Mouse (Mus musculus) testis, postnatal 14 days (tissue): Measurements from ENCODE around the gene Zscan10.

ENCODE experiments used
- DNase-seq: peaks from one replicate; pipeline ENCODE4 v3.0.0; 2021; ENCODE audit warnings: low spot score

The Zscan10 gene

DNA sequence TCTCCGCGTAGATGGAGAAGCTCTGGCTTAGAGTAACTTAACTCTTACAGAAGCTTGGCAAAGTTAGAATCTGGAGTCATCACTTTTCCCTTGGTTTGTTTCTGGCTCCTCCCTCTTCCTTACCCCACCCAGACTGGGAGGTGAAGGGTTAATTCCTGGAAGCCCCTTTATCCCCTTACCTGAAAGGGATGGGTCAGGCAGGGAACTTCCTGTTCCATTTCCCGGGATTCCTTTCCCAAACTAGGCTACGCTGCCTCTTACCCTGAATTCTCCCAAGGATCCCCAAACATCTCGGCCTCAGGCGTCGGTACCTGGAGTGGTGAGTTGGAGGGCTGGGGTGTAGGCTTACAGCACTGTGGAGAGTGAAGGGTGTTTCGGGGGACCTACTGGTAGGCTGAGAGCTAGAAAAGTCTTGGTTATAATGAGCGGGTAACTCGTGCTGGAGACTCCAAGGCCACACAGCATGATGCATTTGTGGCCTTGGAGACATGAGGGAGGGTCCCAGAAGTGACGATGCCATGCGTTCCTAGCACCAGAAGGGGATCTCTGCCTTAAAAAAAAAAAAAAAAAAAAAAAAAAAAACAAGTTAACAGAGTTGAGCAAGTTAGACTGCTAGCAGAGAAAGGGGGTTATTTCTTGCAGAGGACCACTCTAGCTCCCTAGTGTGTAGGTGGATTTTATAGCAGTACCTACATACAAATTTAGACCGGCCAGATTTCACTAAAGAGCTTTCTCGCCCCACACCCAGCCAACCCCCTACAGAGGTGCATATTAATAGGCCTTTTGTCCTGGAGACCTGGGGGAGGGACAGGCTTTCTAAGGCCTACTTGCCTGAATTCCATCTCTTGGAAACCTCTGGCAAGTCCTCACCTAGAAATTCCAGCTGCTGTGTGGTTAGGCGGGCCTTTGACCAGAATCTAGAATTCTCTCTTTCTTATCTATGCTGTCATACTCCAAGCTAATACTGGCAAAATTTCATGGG lies at the start of gene Zscan10:
TSS of gene Zscan10 (plus strand) at position 216 of the 982 bp plus-strand sequence.
- no peak for DNase-seq

DNA sequence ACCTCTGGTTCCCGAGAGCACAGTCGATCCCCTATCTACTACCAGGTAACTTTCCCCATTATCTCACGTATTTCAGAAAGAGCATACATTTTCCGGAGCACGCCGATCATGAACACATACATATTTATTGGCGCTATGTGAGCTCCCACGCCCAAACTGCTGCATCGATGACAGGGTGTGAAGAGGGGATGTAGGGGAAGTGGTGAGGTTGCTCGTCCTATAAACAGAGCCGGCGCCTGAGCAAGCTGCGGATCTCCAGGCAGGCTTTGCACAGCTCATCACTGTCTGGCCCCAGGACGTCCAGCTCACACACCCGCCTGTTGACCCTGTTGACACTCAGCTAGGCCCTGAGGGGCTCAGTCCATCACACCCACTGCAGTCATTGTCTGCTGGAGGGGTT lies 49.8 kb upstream of the Zscan10 start:
- DNase-seq: no peak

- no peak for DNase-seq
Measured at GRCm38 (mm10) chr17:23551416-23551815, 49.2 kb upstream of the Zscan10 start.

DNA sequence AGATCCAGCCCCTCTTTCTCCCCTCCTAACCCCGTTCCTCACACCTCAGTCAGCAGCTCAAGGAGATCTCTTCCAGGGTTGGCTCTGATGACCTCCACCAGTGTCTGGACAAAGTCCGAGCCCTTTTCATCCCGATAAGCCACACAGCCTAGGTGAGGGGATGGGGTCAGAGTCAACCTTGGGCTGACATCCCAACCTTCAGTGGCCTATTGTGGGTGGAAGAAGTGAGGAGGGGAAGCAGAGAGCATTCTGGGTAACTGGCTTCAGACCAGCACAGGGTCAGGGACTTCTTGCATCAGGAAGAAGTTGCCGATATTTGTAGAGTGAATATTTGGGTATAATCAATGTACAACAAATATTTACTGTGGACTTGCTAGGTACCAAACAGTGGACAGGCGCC lies 48.7 kb upstream of the Zscan10 start:
- no peak for DNase-seq

GRCm38 (mm10) chr17:23552896-23553633 lies 47.6 kb upstream of the Zscan10 start:
- DNase-seq: no peak

- no peak for DNase-seq
Measured at GRCm38 (mm10) chr17:23553634-23554120, 47.0 kb upstream of the Zscan10 start.

GRCm38 (mm10) chr17:23554321-23554720 lies 46.3 kb upstream of the Zscan10 start:
- DNase-seq: no peak

GRCm38 (mm10) chr17:23555243-23555916 lies 45.3 kb upstream of the Zscan10 start:
- no peak for DNase-seq

DNA sequence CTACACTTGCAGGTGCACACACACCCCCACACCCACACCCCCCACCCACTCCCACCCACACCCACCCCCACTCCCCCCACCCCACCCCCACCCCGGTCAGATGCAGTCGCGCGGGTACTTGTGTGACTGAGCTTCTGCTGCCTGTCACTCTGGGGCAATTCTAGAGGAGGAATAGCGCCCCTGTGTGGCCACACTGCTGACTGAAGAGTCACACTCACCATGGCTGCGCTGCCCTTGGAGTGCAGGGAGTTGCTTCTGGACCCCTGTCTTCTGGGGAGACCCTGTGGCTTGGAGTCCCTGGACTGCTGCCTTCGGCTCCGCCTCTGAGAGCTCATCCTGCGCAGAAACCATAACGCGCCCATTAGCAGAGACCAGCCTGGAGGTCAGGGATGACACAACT lies 40.9 kb upstream of the Zscan10 start:
- no peak for DNase-seq

DNA sequence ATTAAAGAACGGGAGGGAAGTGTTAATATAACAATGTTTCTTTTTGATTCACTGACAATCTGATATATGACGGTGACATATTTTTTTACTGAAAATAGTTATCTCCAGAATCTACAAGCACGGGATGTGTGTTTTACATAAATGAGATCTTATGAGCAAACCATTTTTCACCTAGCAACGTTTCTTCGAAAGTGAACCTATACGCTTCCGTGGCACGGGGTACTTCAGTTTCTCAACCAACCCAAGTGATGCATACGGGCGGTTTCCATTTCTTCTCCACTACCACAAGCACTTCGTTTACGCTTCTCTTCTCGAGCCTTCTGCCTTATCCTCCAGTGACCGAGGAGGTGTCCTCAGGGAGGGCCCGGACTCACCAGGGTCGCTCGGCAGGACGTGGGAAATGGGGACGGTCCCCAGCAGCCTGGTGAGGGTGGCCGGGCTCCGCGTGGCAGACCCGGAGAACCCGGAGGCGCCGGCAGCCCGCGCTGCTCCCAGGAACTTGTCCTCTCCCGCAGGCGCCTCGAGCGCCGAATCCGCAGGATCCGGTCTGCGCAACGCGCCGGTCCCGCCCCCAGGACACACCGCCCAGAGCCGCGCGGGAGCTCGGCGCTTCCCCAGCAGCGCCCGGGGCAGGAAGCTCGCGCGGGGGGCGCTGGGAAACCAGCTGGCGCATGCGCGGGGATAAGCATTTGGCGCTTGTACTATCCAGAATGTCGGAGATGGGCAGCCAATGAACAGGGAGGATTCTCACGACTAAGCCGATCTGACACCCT lies 36.9 kb upstream of the Zscan10 start, which contains the start of gene Zfp213:
TSS of gene Zfp213 (minus strand) at position 644 of the 773 bp plus-strand sequence.
- DNase-seq: peak; percentile 94

DNA sequence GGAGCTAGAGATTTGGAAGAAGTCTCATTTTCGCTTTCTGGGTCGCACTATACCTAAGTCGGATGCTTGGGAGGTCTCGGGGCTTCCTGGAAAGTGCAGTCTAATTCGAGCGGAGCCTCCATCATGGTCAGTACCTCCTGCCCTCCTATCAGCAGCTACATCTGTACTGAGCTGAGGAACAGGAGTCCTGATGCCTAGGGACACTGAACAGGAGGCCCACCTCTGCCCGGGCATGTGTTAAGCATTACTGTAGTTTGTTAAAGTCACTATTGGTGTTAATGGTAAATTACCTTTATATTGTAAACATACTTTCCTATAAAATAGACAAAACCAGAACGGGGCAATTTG lies 36.3 kb upstream of the Zscan10 start:
- no peak for DNase-seq

DNA sequence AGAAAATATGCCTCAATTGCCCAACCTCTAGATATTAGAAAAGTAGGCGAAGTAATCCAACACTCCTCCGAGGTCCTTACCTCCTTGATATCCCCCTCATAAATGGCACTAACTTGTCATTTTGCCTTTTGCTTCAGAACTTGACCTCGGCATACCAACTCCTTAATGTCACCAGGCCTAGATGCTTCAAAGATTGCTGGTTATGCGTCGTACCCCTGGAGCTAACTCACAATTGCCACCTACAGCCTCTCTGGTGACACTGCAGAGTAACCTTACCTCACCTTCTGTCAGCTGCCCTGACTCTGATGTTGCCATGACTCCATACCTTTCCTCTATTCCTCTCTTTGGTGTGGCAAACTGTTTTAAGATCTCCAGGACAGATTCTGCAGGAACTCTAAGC lies 33.9 kb upstream of the Zscan10 start:
- no peak for DNase-seq

- DNase-seq: no peak
Measured at GRCm38 (mm10) chr17:23568370-23568769, 32.3 kb upstream of the Zscan10 start.

DNA sequence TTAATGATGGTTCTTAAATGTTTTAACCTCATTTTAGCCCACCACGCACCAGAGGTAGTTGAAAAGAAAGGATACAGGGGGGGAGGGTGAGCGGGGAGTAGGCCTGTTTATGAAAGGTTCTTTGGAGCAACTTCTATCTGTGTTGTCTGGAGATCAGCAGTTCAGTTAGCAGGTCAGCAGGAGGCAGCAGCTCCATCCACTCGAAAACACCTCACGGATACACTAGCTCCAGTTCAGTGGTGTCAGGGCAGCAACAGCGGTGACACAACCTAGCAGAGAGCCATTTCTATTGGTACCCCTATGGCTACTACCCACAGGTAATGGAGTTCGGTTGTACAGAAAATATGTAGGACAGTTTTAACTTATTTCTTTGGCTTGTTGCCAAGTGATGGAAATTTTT lies 30.6 kb upstream of the Zscan10 start:
- no peak for DNase-seq

GRCm38 (mm10) chr17:23571084-23571483 lies 29.6 kb upstream of the Zscan10 start:
- no peak for DNase-seq

DNA sequence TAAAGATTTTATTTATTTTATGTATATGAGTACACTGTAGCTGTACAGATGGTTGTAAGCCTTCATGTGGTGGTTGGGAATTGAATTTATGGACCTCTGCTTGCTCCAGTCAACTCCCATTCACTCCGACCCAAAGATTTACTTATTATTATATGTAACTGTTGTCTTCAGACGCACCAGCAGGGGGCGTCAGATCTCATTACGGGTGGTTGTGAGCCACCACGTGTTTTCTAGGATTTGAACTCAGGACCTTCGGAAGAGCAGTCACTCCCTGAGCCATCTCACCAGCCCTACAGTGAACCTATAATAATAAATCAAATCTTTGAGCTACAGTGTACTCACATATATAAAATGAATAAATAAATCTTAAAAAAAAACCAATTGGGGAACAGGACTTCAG lies 28.6 kb upstream of the Zscan10 start:
- no peak for DNase-seq

- no peak for DNase-seq
Measured at GRCm38 (mm10) chr17:23574130-23574529, 26.5 kb upstream of the Zscan10 start.

- no peak for DNase-seq
Measured at GRCm38 (mm10) chr17:23575951-23576552, 24.6 kb upstream of the Zscan10 start.

DNA sequence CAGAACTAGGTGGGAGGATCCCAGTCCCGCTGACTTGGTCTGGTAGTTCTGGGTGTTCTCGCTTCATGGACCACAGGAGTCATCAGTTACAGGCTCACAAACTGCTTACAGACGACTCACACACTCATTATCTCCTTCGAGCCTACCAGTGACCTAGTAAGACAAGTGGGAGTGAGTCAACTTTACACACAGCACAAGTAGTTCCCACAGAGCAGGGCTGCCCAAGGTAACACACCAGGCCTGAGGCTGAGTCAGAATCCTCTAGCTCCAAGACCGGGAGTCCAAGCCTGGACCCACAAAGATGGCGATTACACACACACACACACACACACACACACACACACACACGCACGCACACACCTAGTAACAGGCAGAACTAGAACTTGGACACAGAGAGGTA lies 15.9 kb upstream of the Zscan10 start:
- no peak for DNase-seq

DNA sequence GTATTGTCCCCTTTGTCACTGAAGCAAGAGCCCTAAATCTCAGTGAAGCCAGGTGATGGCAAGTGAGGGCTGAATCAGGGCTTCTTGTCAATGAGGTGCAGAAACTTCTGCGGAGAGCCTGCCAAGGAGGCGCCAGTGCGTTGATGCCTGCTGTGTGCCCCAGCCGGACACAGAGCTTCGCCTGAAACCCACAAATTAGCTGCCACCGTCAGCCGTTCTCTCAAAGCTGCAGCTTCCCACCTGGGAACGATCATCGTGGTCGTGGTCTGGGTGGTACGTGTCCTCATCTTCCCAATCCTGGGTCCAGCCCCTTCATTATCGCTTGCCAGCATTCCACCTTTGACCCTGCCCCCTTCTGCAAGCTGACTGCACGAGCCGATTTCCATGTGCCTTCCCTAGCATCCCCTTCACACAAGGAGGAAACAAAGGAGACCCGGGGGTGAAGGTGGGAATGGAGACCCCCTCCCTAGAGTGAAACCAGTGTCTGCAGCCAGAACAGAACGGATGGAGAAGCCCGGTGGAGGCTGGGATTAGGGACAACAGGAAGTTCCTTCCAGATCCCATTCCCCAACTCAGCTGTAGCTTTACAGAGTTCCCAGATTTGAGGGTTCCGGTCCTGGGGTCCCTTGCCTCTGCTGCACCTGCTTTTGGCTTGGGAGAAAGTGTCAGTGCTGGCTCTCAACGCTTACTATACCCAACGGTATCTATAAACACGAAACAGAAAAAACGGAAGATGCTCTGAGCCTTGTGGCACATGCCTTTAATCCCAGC lies 14.8 kb upstream of the Zscan10 start:
- peak; percentile 78 for DNase-seq
